Mouse (Mus musculus) liver, adult 2 months (tissue): ENCODE measurements around the gene Nfkbib.

ENCODE experiments used
- CTCF ChIP-seq: fragments of 200-500 bp; IDR thresholded peaks from 2 replicates; pipeline ENCODE4 v1.5.1; 2011; ENCODE audit warnings: low read depth, low read length, control low read depth
- POLR2A ChIP-seq: fragments of 200-500 bp; IDR thresholded peaks from 2 replicates; pipeline ENCODE4 v1.6.1; 2011; ENCODE audit warnings: low read length, control low read depth; ENCODE audit not compliant: insufficient read depth; ENCODE audit errors: extremely low read depth

- peak; percentile 93 for TF ChIP-seq POLR2A
- TF ChIP-seq CTCF, result peak; percentile 48
These were observed 43.1 kb upstream of the Nfkbib start for GRCm38 (mm10) chr7:28810107-28811066.
